Mouse (Mus musculus) ovary, postnatal 10 days (tissue): ENCODE results near the gene Fhit.

Source experiments
- DNase-seq: peaks from one replicate; pipeline ENCODE4 v3.0.0; 2022; ENCODE audit warnings: low spot score

The Fhit gene

GRCm38 (mm10) chr14:10129088-10129487 lies 1032.7 kb downstream of the Fhit start:
- no peak for DNase-seq

GRCm38 (mm10) chr14:10126536-10126935 lies 1035.3 kb downstream of the Fhit start:
- DNase-seq, result no peak

GRCm38 (mm10) chr14:10122176-10122575 lies 1039.7 kb downstream of the Fhit start:
- no peak for DNase-seq

- no peak for DNase-seq
Observed at GRCm38 (mm10) chr14:10096236-10096635, 1065.6 kb downstream of the Fhit start.

- DNase-seq, result no peak
Observed at GRCm38 (mm10) chr14:10079062-10079461, 1082.8 kb downstream of the Fhit start.

GRCm38 (mm10) chr14:10049947-10050346 lies 1111.9 kb downstream of the Fhit start:
- no peak for DNase-seq

GRCm38 (mm10) chr14:10047123-10047783 lies 1114.6 kb downstream of the Fhit start:
- DNase-seq, result no peak

GRCm38 (mm10) chr14:10046336-10047122 lies 1115.3 kb downstream of the Fhit start:
- DNase-seq, result no peak

- no peak for DNase-seq
Observed at GRCm38 (mm10) chr14:10038021-10038420, 1123.8 kb downstream of the Fhit start.

GRCm38 (mm10) chr14:10036685-10037215 lies 1125.1 kb downstream of the Fhit start:
- DNase-seq, result no peak

GRCm38 (mm10) chr14:10035682-10036081 lies 1126.2 kb downstream of the Fhit start:
- no peak for DNase-seq

GRCm38 (mm10) chr14:10035270-10035669 lies 1126.6 kb downstream of the Fhit start:
- DNase-seq, result no peak

- no peak for DNase-seq
Observed at GRCm38 (mm10) chr14:10023382-10023781, 1138.5 kb downstream of the Fhit start.

GRCm38 (mm10) chr14:10022304-10022703 lies 1139.5 kb downstream of the Fhit start:
- DNase-seq, result no peak

- no peak for DNase-seq
Observed at GRCm38 (mm10) chr14:10020400-10021140, 1141.3 kb downstream of the Fhit start.

GRCm38 (mm10) chr14:10013817-10014266 lies 1148.0 kb downstream of the Fhit start:
- DNase-seq, result no peak

- no peak for DNase-seq
Observed at GRCm38 (mm10) chr14:10013003-10013816, 1148.6 kb downstream of the Fhit start.

- no peak for DNase-seq
Observed at GRCm38 (mm10) chr14:10006278-10006677, 1155.6 kb downstream of the Fhit start.

- DNase-seq, result no peak
Observed at GRCm38 (mm10) chr14:10003847-10004246, 1158.0 kb downstream of the Fhit start.

- no peak for DNase-seq
Observed at GRCm38 (mm10) chr14:9990677-9991076, 1171.2 kb downstream of the Fhit start.

- no peak for DNase-seq
Observed at GRCm38 (mm10) chr14:9976934-9977510, 1184.8 kb downstream of the Fhit start.
